Mouse (Mus musculus) heart, adult 18-20 months (tissue): ENCODE data around the gene Nfe2. TPM values are rescaled to one million over a fixed set of nuclear protein-coding genes. Genes with fewer than 3 reads are reported as not detected.
A peak's percentile ranks its signal among the peaks of the same experiment; 100 is the strongest.
"Not testable (repeated sequence)": the region's sequence is repeated elsewhere in the genome, so short reads cannot be mapped to it uniquely, and the experiment has no call there.

Experiments used
- DNase-seq, 2 experiments: peaks; one replicate each; pipeline ENCODE4 v3.0.0; 2021 to 2022; ENCODE audit warnings: mixed read lengths in 1 of 2
- total RNA-seq, 2 experiments: library from RNA; stranded (reverse); gene quantifications; 2 replicates each; pipeline ENCODE4 v1.2.3; 2021

Gene Nfe2
- total RNA-seq, 2 experiments from 2014 or later: 0.46 to 1.2 TPM

DNA sequence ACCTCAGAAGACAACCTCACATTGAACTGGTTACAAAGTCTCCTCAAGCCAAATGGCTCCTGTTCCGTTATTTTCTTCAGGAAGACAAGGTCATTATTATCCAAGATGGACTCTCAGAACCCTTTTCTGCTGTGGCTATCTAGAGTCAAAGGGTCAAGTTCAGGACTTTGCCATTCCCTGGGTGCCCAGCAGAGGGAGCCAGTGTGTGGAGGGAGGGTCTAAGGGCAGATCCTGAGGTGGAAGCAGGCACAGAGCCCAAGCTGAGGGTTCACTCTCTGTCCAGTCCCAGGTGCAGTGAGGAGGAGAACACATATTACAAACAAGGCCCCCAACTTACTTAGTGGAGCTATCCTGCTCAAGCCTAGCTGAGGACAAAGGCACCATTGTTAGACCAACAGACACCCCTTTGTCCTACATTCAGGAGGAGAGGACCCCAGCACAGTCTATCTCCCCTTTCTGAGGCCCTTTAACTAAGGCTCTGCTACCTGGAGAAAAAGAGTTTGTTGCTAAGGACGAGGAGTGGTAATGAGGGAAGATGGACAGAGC lies 7.9 kb downstream of the Nfe2 start:
- DNase-seq: peak; percentile 68 to 88

DNA sequence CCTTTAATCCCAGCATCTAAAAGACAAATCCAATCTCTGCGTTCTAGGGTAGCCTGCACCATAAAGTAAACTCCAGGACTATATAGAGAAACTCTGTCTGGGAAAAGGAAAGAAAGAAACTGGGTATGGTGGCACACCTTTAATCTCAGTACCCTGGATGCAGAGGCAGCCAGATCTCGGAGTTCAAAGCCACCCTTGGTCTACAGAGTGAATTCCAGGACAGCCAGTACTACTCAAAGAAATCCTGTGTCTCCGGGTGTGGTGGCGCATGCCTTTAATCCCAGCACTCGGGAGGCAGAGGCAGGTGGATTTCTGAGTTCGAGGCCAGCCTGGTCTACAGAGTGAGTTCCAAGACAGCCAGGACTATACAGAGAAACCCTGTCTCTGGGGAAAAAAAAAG lies 8.7 kb downstream of the Nfe2 start:
- DNase-seq: not testable (repeated sequence)

DNA sequence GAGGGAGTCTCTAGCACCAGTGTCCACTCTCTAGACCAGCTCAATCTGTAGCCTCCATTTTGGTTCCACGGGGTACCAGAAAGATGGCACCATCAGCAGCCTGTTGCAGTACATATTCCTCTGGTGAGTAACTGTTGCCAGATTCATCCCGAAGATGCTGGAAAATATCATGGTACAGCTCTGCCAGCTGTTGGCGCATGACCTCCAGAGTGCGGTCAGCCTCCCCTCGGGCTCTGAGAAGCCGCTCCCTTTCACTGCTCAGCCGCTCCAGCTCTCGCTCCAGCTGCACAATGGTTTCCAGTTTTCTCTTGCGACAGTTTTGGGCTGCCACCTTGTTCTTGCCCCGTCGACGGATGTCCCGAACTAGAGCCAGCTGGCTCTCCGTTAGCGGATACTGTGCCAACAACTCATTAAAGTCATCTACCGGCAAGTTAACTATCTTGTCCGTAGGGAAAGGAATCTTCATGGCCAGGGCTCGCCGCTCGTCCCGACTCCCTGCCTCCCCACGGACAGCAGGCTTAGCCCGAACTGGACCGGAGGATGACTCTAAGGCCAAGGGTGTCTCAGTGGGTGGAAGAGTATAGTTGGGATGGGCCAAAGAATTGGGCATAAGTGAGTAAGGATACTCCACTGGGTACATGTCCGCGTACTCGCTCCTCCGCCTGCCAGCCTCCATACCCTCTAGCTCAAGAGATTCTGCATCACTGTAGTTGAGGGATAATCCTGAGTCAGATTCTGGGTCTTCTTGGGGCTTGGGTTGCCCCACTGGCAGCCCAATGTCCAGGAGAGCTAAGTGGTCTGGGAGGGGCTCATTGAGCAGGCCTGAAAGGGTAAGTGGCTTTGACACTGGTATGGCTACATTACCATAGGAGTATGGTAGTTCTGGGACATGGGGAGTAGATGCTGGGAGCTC lies 9.5 kb downstream of the Nfe2 start:
- peak in 1 of 2 experiments; percentile 23 for DNase-seq

DNA sequence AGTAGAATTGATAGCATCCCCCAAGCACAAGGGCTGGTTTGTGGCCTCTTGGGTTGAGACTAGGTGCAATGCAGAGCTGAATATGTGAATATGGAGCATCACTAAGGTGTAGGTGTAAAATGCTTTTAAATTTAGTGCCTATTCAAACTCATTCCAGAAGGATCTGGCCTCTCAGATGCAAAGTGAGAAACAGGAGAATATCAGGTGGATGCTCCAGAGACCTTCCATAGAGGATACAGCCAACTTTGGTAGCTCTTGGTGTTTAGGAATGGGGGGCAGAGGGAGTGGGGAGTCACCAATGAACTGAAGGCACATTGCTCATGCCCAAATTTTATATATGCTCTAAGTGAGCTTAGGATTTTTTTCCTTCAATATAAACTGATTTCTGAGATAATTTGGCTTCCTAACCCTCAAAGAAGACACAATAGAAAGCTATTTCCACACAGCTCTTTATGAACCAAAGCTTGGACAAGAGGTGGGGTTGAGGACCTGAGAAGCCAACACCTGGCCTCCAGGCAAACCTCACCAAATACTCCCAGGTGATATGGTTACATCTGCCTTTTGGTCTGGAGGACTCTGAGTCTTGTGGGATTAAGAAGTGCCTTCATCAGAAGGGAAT lies 10.3 kb downstream of the Nfe2 start:
- DNase-seq: no peak

DNA sequence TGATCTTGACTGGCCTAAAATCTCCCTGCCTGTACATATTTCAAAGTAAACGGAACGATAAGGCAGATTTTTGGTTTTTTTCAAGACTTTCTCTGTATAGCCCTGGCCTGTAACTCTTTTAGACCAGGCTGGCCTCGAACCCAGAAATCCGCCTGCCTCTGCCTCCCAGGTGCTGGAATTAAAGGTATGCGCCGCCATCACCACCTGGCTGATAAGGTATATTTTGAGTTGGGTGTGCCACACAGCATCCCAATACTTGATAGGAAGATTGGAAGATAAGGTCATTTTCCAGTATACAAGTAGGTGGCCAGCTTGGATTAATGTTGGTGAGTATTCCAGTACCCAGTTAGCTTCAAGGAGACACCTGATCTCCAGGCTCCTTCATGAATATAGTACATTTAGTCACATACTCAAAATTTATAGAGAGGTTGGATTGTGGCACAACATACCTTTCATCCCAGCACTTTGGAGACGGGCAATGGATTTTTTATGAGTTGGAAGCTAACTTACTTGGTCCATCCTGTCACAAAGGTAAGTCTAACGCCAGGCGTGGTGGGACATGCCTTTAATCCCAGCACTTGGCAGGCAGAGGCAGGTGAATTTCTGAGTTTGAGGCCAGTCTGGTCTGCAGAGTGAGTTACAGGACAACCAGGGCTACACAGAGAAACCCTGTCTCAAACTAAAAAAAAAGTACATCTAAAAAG lies 11.0 kb downstream of the Nfe2 start:
- no peak for DNase-seq

DNA sequence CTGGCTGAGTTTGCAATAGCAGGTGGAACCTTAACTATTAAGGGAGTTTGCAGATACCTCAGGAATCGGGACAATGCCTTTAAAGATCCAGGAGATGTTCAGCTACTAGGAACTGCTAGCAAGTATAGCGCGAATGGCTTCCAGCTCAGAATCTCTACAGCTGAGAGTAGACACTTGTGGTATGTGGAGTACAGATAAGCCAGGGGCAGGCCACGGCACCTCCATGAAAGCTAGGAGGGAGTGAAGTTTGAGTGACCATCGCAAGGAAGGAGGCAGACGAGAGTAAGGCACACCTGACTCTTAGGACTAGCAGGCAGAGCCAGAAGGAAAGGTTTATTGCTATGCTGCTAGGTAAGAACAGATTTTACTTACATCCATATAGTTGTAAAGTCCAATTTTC lies 12.6 kb downstream of the Nfe2 start:
- DNase-seq: no peak

DNA sequence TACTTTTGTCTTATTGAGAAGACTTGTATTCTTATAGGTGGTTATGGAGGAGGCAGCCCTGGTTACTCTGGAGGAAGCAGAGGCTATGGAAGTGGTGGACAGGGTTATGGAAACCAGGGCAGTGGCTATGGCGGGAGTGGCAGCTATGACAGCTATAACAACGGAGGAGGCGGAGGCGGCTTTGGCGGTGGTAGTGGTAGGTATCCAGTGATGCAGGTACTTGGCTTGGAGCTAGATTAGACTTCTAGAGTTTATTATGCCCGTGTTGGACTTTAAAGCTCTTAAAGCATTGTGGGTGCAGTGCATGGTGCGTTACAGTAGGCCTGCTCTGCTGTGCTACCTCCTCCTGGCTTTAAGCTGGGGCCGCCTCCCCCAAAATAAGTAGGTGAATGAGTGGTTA lies 15.3 kb downstream of the Nfe2 start:
- no peak for DNase-seq

DNA sequence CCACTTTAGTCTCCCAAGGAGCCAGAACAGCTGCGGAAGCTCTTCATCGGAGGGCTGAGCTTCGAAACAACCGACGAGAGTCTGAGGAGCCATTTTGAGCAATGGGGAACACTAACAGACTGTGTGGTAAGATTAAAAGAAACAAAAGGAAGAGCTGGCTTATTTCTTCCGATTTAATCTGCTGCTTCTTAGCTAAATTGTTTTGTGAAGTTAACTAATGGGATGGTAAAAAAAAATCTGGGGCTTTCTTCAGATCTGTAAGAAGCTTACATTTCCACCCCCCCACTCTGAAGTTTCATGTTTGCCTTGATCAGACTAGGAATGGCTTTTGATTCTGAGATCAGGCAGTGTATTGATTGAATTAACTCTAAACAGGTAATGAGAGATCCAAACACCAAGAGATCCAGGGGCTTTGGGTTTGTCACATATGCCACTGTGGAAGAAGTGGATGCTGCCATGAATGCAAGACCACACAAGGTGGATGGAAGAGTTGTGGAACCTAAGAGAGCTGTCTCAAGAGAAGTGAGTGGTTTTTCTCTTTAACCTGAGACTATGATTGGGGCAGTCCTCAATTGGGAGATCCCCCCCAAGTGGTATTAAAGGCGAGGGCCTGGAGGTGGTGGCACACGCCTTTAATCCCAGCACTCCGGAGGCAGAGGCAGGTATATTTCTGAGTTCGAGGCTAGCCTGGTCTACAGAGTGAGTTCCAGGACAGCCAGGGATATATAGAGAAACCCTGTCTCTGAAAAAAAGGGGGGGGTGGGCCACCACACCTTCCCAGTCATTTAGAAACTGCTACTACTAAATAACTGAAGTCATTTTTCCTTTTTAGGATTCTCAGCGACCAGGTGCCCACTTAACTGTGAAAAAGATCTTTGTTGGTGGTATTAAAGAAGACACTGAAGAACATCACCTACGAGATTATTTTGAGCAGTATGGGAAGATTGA lies 16.9 kb downstream of the Nfe2 start:
- DNase-seq: not testable (repeated sequence)

DNA sequence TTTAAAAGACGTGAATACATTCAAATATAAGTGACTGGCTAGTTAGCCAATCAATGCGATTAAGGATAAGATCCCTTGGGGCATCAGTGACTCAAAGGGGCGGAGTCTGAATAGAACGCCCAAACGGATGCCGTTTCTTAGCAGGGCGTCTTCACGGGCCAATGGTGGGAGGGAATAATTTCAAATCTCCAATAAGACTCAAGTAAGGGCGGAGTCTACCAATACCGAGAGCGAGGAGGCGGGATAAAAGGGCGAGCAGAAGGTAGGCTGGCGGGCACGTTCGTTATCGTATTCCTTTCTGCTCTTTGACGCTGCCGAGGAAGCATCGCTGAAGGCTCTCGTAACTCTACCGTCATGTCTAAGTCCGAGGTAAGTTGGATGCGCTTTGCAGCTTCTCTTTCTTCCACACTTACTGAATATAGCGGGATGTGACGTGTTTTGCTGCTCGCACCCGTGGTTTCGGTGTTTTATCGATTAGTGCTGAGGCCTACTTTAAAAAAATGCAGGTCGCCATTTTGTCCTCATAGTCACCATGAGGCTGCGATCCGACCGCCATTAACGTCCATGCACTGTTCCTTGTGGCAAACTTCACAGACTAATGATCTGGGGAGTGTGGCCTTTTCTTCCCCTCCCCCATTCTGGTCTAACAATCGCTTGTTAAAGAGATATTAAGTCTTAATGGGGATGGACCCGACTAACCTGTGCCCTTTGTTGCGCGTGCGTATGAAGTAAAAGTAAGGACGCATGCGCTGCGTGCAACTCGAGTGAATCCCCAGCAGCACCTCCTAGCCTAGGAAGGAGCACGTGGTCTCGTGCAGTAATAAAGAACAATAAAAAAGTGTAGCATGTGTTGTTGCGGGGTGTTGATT lies 17.8 kb downstream of the Nfe2 start, which contains the start of gene Hnrnpa1:
TSS of gene Hnrnpa1 (plus strand) at position 273 of the 869 bp plus-strand sequence.
- DNase-seq: peak; percentile 96 to 98

DNA sequence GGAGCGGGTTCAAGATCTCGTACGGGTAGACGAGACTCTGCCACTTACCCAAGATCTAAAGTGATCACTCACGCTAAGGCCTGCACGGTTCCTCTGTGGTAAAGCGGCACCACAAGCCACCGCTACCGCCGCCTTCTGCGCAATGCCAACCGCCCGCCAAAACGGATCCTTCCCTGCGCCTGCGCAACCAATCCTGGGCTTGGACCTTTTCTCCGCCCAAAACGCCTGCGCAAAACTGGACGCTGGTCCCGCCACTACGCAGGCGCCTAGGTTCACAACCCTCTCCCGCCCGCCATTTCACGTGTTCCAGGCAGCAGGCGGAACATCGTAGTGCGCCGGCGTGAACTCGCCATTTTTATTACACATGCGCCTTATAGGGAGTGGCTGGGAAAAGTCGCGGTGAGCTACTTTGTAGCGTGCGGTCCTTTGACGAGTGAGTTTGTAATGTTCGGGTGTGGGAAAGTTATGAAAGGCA lies 18.5 kb downstream of the Nfe2 start, which contains the start of gene Cbx5:
TSS of gene Cbx5 (minus strand) at position 132 of the 475 bp plus-strand sequence.
- DNase-seq: peak; percentile 98 to 99

DNA sequence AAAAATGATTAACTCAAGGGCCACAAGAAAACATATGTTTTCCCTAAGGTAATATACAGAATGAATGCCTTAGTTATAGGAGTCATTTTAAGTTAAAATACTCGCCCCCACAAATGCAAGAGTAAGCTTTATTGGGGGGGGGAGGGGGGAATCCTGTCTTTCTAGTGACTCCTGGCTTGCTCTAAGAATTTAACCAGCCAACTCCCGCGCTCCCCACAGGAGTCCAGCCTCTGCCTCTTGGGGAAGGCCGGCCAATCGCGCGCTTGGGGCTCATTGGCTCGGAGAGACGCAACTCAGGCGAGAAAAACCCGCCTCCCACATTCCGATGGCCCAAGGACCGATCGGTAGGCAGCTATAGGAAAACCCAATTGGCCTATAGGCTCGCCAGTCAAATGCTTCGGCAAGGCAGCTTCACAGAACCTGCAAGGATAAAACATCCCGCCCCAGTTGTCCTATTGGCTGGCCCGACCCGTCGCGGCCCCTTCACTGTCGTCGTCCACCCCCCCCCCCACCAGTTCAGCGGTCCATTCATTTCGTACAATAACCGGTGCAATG lies 19.0 kb downstream of the Nfe2 start:
- peak; percentile 93 to 97 for DNase-seq

DNA sequence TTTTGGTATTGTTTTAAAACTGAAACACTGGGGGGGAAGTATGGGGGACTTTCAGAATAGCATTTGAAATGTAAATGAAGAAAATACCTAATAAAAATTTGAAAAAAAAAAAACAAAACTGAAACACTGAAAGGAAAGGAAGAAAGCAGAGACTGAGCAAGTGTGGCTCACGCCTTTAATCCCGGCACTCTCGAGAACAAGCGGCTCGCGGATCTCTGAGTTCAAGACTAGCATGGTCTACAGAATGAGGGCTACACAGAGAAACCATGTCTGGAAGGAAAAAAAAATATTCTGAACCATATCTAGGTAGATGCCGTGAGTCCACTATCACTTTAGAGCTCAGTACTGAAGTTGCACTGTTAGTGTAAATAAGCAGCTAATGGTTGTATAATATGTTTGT lies 20.9 kb downstream of the Nfe2 start:
- no peak for DNase-seq

DNA sequence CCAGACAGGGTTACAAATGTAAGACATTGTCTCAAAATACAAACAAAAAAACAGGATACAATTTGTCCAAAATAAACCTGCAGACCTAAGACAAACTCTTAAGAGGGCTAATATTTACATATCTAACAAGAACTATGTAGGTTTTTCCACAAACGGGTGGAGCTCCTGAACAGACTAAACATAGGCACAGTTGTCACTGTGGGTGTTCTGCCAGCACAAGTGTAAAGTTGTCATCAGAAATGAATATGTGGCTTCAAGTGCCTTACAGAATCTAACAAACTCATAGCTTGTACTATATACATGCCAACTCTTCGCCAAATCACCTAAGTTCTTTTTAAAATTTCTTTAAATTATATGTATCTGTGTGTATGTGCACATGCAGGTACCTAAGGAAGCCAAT lies 25.1 kb downstream of the Nfe2 start:
- DNase-seq: no peak

DNA sequence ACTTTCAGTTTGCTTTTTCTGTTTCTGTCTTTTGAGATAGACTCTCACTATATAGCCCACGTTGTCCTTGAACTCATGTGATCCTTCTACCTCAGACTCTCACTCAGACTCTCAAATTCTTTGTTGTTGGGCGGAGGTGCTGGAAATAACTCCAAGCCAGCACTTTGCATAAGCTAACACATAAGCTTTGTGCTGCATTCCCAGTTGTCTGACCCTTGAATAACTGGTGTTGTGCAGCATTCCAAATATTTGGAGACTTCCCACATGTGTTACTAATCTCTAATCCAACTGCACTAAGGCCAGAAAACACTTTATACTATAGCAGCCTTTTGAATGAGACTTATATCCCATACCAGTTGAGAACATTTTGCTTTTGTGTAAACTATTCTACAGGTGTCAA lies 29.3 kb downstream of the Nfe2 start:
- no peak for DNase-seq

DNA sequence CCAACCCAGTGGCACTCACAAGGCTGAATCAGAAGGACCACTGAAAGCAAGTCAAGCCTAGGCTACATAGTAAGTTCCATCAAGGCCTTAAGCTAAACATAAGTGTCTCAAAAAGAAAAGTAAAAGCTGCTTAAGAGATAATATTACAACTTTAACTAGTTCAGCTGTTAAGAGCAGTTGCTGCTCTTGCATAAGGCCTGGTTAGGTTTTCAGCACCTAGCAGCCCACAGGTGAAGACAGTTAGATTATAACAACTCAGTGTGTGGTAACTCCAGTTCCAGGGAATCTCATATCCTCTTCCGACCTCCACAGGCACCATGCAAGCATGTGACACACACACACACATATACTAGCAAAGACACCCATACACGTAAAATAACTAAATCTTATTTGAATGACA lies 30.6 kb downstream of the Nfe2 start:
- no peak for DNase-seq

DNA sequence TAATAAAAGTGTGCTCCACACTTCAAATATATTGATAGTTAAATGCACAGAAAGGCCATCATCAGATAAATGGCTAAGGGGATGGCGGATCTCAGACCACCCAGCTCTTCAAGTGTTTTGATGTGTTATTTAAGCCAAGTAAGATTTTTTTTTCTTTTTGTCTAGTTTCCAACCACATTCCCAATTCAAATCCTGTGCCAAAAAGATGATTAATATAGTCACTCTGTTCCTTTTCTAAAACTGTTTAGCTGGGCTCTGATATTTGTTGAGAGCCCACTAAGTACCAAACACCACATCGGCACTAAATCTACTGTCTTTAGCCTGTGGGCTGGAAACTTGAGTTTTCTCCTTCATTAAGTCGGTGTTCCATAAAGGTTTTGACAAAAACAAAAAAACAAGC lies 31.2 kb downstream of the Nfe2 start:
- DNase-seq: no peak

DNA sequence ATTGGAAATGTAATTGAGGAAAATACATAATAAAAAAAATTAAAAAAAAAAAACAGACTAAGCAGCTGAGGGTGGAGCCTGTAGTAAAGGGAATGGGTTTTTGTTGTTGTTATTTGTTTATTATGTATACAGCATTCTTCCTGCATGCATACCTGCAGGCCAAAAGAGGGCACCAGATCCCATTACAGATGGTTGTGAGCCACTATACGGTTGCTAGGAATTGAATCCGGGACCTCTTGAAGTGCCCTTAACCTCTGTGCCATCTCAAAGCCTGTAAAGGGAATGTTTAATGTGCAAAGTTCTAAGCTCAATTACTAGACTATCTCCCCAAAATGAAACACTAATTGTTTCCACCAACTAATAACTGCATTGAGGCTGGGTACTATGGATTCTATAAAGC lies 34.0 kb downstream of the Nfe2 start:
- DNase-seq: no peak

DNA sequence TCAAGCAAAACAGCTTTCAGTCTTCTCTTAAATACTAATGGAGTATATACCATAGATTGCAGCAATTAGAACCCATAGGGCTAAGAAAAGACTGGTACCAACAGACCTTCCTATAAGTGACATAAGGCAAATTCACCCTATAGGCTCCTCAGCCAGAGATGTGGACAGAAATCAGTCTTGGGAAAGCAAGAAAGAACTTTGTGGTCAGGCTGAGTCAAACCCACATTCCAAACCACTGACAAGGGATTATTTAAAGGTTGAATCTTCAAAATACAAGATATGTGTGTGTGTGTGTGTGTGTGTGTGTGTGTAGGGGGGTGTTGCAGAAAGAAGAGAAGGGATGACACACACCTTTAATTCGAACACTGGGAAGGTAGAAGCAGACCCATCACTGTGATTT lies 36.8 kb downstream of the Nfe2 start:
- DNase-seq: no peak

DNA sequence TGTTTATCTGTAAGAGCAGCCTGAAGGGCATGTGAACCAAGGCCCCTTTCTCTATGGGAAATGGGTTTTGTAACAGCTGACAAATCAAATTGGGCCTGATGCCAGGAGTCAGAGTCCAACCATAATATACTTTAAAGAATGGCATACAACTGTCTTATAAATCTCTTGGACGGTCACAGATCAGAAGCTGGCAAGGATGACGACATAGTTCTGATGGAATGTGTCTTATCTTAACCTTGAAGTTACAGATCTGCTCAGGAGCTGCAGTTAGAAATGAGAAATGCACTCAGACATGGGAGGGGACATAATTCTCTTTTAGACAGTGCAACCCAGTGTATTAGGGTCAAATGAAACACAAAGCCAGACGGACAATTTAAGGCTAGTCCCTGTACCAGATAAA lies 37.4 kb downstream of the Nfe2 start:
- DNase-seq: peak; percentile 15 to 39

DNA sequence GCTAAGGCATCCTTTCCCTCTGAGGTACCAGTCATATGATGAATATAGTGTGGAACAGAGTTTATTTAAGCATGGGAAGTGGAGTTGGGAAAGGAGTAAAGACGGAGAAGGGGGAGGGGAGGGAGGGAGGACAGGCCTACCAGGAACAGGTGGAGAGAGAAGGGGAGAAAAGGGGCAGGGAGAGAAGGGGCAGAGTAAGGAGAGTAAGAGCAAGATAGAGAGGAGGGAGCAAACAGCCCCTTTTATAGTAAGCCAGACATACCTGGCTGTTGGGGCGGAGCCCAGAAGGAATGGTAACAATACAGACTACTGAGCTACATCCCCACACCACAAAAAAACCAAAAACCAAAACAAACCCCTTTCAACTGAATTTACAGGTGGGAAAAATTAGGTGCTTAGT lies 42.2 kb downstream of the Nfe2 start:
- no peak for DNase-seq
